Mouse (Mus musculus): ENCODE data around the gene Fau.

The Fau gene

GRCm38 (mm10) chr19:6046294-6047153 lies 11.1 kb upstream of the Fau start, which contains the start of gene Syvn1:
TSS of gene Syvn1 (plus strand) at chr19:6046576.
- peak; percentile 95 for DNase-seq

- DNase-seq: peak; percentile 23
Measured at GRCm38 (mm10) chr19:6047154-6047898, 10.3 kb upstream of the Fau start.

GRCm38 (mm10) chr19:6047899-6048166 lies 9.8 kb upstream of the Fau start:
- peak; percentile 23 for DNase-seq

GRCm38 (mm10) chr19:6048681-6049410 lies 8.8 kb upstream of the Fau start:
- DNase-seq: peak; percentile 8

GRCm38 (mm10) chr19:6052516-6052915 lies 5.1 kb upstream of the Fau start:
- peak; percentile 6 for DNase-seq

GRCm38 (mm10) chr19:6054296-6054695 lies 3.3 kb upstream of the Fau start:
- DNase-seq: no peak

DNA sequence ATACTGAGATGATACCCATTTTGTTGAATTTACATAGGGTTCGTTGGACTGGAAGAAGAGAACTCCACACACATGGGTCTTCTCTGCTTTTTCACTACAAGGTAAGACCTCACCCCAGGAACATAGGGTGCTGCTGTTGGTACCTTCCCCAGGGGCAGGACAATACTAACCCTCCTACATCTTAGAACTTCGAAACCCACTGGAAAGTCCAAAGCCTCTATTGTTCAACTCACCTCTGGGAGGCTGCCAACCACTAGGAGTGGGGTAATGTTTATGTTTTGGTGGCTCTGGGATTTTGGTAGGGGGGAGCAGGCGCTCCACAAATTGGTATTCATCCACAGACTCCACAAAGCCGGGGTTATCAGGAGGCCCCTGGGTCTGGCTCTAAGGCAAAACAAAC lies 948 bp upstream of the Fau start:
- peak; percentile 12 for DNase-seq

GRCm38 (mm10) chr19:6058513-6058912 lies 869 bp downstream of the Fau start:
- no peak for DNase-seq

- DNase-seq: peak; percentile 55
Measured at GRCm38 (mm10) chr19:6058966-6059365, 1.3 kb downstream of the Fau start.

GRCm38 (mm10) chr19:6061021-6061533 lies 3.4 kb downstream of the Fau start, which contains the start of gene Znhit2:
TSS of gene Znhit2 (plus strand) at chr19:6061192.
- peak; percentile 96 for DNase-seq

DNA sequence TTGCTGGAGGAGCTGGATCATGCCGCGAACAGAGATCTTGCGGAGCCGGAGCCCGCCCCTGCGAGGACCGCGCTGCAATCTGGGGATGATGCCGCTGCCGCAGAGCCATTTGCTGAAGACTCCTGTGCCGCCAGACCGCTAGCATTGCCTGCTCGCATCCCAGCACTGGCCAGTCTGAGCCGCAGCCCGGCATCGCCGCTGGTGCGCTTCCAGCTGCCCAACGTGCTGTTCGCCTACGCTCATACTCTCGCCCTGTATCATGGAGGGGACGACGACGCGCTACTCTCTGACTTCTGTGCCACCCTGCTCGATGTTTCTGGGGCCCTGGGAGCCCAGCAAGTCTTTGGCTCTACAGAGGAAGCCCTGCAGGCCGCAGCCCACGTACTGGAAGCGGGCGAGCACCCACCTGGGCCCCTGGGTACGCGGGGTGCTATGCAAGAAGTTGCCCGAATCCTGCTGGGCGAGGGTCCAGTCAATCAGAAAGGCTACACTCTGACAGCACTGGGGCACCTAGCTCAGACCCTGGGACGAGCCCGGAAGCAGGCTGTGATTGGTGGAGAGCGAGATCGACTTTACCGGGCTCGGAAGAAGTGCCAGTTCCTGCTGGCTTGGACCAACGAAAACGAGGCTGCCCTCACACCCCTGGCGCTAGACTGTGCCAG lies 4.1 kb downstream of the Fau start:
- peak; percentile 50 for DNase-seq

GRCm38 (mm10) chr19:6062418-6062817 lies 4.8 kb downstream of the Fau start:
- no peak for DNase-seq

GRCm38 (mm10) chr19:6063081-6063480 lies 5.4 kb downstream of the Fau start:
- no peak for DNase-seq

DNA sequence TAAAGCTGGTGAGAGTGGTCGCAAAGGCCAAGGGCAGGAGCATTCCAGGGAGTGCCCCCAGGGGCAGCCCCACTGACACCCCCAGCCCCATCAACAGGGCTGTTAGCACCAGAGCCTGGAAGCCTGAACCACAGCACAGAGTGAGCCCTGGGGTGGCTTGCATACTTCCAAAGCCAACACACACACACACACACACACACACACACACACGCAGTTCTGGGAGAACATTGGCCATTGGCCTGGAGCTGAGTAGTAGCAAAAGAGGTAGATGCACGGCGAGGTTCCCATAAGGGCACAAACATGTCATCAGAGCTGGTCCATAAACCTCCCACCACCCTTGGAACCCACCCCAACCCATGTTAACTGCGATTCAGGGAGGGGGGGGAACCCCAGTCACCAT lies 8.9 kb downstream of the Fau start:
- no peak for DNase-seq

DNA sequence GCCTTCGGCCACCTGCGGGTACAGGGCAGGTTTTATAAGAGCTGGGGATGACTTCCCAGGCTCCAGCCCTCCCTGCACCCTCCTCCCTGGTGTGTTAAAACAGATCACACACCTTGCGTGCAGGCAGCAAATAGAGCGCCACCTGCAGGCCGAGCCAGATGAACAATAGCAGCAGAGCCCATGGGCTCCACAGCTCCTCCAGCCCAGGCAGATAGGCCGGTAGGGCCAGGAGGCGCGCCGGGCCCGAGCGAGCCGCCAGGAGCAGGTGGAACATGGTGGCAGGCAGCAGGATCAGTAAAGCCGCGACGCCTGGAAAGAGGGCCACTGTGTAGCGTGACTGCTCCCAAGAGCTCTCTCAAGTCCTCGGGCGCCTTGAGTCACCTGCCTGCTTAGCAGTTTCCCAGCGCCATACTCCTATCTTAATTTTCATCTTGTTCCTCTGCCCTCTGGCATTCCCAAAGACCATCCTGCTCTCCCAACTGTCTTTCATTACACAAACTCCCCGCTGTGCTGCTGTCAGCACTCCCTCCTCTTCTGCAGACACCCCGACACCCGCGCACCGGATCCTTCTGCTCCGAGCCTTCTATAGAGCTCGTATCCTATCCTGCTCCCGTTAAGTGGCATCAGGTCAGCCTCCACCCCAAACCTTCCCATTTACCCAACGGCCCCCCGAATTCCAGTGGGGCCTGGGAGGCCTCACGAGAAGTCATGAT lies 9.5 kb downstream of the Fau start:
- DNase-seq: peak; percentile 84

DNA sequence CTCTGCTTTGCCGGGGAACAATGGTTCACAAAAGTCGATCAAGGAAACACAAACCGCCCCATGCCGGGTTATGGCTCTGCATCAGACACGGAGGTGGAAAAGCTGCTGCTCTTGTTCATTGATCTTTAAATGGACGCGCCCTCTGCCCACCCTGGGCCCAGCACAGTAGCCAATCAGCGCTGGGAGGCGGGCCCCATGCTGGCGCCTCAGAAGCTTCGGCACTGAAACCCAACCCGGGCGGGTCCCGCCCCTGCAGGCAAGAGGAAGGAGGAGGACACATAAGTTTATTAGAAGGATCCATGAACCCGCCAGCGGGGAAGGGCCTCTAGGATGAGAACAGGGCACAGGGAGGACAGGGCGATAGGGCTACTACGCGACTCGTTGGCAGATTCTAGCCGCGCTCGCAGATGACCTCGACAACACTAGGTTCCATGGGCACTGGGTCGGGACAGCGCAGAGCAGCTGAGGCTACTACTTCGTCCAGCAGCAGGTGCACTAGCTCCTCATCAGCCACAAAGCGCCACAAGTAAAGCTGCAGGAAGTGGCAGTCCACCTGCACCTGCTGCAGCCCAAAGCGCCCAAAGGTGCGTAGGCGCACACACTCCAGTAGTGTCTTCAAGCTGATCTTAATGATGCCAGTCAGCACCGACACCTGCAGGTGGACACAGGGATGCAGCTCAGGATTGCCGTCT lies 10.2 kb downstream of the Fau start, which contains the start of gene Tm7sf2:
Tm7sf2 (minus strand) TSS at position 650 of the 692 bp plus-strand sequence.
- peak; percentile 93 for DNase-seq

DNA sequence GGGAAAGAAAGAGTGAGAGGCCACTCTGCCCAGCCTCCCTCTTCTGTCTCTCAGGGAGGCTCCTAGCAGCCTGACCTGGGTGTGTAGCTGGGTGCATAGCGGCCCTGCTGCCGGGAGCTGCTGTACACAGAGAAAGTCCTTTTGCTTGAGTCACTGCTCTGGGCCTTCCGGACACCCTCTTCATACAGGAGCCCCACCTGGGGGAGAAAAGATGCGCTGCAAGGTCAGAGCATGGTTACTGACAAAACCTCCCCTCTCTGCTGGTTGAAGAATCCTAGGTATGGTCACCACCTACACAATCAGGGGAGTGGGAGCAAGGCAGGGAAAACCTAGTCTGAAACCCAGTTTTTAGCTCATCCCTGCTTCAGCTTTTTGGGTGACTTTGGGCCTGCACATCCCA lies 11.3 kb downstream of the Fau start:
- DNase-seq: no peak

DNA sequence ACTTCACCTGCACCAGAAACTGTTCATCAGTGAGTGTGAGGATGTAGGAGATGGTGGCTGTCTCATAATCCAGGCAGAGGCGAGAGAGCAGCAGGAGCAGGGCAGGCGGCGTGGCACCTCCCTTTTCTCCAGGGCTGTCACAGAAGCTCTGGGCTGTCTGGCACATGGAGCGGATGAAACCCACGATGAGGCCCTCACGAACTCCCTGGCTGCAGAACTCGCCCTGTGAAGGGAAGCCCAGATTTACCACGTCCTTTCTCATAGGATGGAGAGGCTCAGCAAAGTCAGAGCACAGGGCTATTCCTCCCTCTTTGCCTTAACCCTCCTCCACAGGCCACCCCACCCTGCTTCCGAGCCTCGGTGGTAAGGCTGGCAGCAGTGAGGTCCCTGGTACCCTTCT lies 12.2 kb downstream of the Fau start:
- DNase-seq: no peak

DNA sequence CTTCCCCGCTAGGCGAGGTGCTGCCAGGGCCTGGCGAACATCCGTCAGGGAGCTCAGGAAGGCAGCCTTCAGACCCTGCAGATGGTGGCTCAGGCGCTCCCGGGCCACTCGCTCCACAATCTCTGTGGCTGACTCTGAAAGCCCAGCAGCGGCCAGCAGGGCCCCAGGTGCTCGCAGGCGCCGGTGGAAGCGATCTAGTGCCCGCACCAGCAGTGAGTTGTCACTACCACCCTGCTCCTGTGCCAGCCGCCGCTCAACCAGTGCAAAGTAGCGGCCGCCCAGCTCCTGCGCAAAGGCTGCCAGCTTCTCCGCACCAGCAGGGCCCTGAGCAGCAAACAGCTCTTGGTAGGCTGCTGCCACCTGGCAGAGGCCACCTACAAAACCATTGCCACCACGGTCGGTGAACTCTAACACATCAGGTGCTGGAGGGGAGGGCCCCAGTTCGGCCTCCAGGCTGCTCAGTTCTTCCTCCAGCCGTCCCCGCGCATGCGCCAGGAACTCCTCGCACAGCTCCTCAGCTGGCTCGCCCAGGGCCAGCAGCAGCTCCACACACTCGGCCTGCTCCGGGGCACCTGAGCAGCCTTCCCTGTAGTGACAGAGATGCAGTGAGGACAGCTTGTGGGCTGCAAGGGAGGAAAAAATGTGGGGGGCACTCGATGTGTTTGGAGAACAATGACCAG lies 13.1 kb downstream of the Fau start:
- DNase-seq: no peak

- DNase-seq: no peak
Measured at GRCm38 (mm10) chr19:6071261-6071660, 13.6 kb downstream of the Fau start.

DNA sequence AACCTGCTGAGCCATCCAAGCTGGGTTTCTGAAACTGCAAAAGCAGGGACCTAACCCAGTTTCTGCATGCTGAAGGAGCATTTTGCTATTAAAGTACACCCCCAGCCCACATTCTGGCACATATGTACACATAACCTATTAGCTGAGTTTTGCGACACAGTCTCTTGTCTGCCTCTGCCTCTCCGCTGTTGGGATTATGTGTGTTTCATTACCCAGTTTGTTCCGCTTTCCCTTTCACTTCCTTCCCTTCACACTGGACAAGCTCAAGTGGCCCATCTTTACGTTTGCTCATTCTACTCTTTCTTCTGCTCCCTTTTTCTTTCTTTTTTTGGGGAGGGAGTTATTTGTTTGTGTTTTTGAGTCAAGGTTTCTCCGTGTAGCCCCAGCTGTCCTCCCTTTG lies 16.2 kb downstream of the Fau start:
- no peak for DNase-seq
